Mouse (Mus musculus): ENCODE measurements around the gene Slc23a4.

Gene Slc23a4

GRCm38 (mm10) chr6:34955862-34956241 is 32.4 kb downstream of the Slc23a4 start:
- DNase-seq (ENCODE audit: low spot score), result no peak

GRCm38 (mm10) chr6:34954926-34955861 is 33.0 kb downstream of the Slc23a4 start:
- no peak for DNase-seq (ENCODE audit: low spot score)

- no peak for DNase-seq (ENCODE audit: low spot score)
Observed at GRCm38 (mm10) chr6:34951956-34952667, 36.1 kb downstream of the Slc23a4 start.

- DNase-seq (ENCODE audit: low spot score), result no peak
Observed at GRCm38 (mm10) chr6:34951518-34951917, 36.7 kb downstream of the Slc23a4 start.

- no peak for DNase-seq (ENCODE audit: low spot score)
Observed at GRCm38 (mm10) chr6:34948461-34948860, 39.7 kb downstream of the Slc23a4 start.

GRCm38 (mm10) chr6:34946486-34947079 is 41.6 kb downstream of the Slc23a4 start:
- no peak for DNase-seq (ENCODE audit: low spot score)

GRCm38 (mm10) chr6:34943499-34943898 is 44.7 kb downstream of the Slc23a4 start:
- DNase-seq (ENCODE audit: low spot score), result no peak

- no peak for DNase-seq (ENCODE audit: low spot score)
Observed at GRCm38 (mm10) chr6:34942446-34942845, 45.8 kb downstream of the Slc23a4 start.

- no peak for DNase-seq (ENCODE audit: low spot score)
Observed at GRCm38 (mm10) chr6:34941496-34941895, 46.7 kb downstream of the Slc23a4 start.

- no peak for DNase-seq (ENCODE audit: low spot score)
Observed at GRCm38 (mm10) chr6:34939451-34939850, 48.8 kb downstream of the Slc23a4 start.

- no peak for DNase-seq (ENCODE audit: low spot score)
Observed at GRCm38 (mm10) chr6:34938929-34939325, 49.3 kb downstream of the Slc23a4 start.

- no peak for DNase-seq (ENCODE audit: low spot score)
Observed at GRCm38 (mm10) chr6:34938280-34938928, 49.8 kb downstream of the Slc23a4 start.

- DNase-seq (ENCODE audit: low spot score), result no peak
Observed at GRCm38 (mm10) chr6:34936743-34937142, 51.5 kb downstream of the Slc23a4 start.

- DNase-seq (ENCODE audit: low spot score), result no peak
Observed at GRCm38 (mm10) chr6:34932633-34933032, 55.6 kb downstream of the Slc23a4 start.

- DNase-seq (ENCODE audit: low spot score), result no peak
Observed at GRCm38 (mm10) chr6:34927594-34927993, 60.6 kb downstream of the Slc23a4 start.

- DNase-seq (ENCODE audit: low spot score), result peak; percentile 24
Observed at GRCm38 (mm10) chr6:34927156-34927555, 61.0 kb downstream of the Slc23a4 start.

GRCm38 (mm10) chr6:34921941-34922340 is 66.3 kb downstream of the Slc23a4 start:
- DNase-seq (ENCODE audit: low spot score), result no peak

- DNase-seq (ENCODE audit: low spot score), result no peak
Observed at GRCm38 (mm10) chr6:34920631-34921030, 67.6 kb downstream of the Slc23a4 start.

GRCm38 (mm10) chr6:34919956-34920355 is 68.2 kb downstream of the Slc23a4 start, which contains the start of gene Stra8:
Gene Stra8, plus strand, starts transcription at chr6:34920163.
- DNase-seq (ENCODE audit: low spot score), result no peak

GRCm38 (mm10) chr6:34919146-34919545 is 69.1 kb downstream of the Slc23a4 start:
- DNase-seq (ENCODE audit: low spot score), result no peak

GRCm38 (mm10) chr6:34914462-34914861 is 73.7 kb downstream of the Slc23a4 start:
- DNase-seq (ENCODE audit: low spot score), result no peak

Data from ovary, postnatal 10 days (tissue).